Mouse (Mus musculus) embryonic facial prominence, embryonic 14.5 days (tissue): ENCODE results near the gene Cdh15. TPM values are rescaled to one million over a fixed set of nuclear protein-coding genes. Genes with fewer than 3 reads are reported as not detected.
A peak's percentile ranks its signal among the peaks of the same experiment; 100 is the strongest.

Source experiments
- ATAC-seq: fragments of 200-750 bp; cut with Nextera tagmentation; 2 replicates; pipeline ENCODE4 v1.8.0; 2017; ENCODE audit warnings: low read depth, moderate number of reproducible peaks, moderate TSS enrichment
- DNase-seq: peaks from one replicate; pipeline ENCODE4 v3.0.0-alpha.2; 2015; ENCODE audit warnings: low spot score
- H3K27ac ChIP-seq: fragments of 300-500 bp; sonication (generic); replicated peaks from 2 replicates; pipeline ENCODE4 v1.5.1; 2014; ENCODE audit warnings: low read depth, mild to moderate bottlenecking, low read length, moderate library complexity
- H3K27me3 ChIP-seq: fragments of 300-500 bp; sonication (generic); replicated peaks from 2 replicates; pipeline ENCODE4 v1.6.1; 2014; ENCODE audit warnings: low read length; ENCODE audit not compliant: control insufficient read depth, insufficient read depth
- H3K36me3 ChIP-seq: fragments of 300-500 bp; sonication (generic); 2 replicates; pipeline ENCODE4 v1.6.1; 2014; ENCODE audit warnings: low read length, mixed read lengths; ENCODE audit not compliant: control insufficient read depth, insufficient read depth
- H3K4me1 ChIP-seq: fragments of 300-500 bp; sonication (generic); 2 replicates; pipeline ENCODE4 v1.6.1; 2014; ENCODE audit warnings: antibody characterized with exemption, low read length; ENCODE audit not compliant: control insufficient read depth, insufficient read depth
- H3K4me2 ChIP-seq: fragments of 300-500 bp; sonication (generic); 2 replicates; pipeline ENCODE4 v1.6.1; 2014; ENCODE audit warnings: low read depth, mild to moderate bottlenecking, low read length, moderate library complexity, mixed read lengths
- H3K4me3 ChIP-seq: fragments of 300-500 bp; sonication (generic); 2 replicates; pipeline ENCODE4 v1.5.1; 2014; ENCODE audit warnings: low read depth, mild to moderate bottlenecking, low read length
- H3K9ac ChIP-seq: fragments of 300-500 bp; sonication (generic); 2 replicates; pipeline ENCODE4 v1.6.1; 2014; ENCODE audit warnings: low read depth, mild to moderate bottlenecking, low read length, moderate library complexity, mixed read lengths
- H3K9me3 ChIP-seq: fragments of 300-500 bp; sonication (generic); 2 replicates; pipeline ENCODE4 v1.6.1; 2016; ENCODE audit warnings: low read length; ENCODE audit not compliant: control insufficient read depth
- WGBS: fragments of 180-500 bp; shearing (Covaris S2); extraction: QIAGEN DNeasy Blood & Tissue Kit; methylation state at CpG from one replicate; pipeline ENCODE4 v1.1.7; 2014; 5-methylcytosine and 5-hydroxymethylcytosine counted together
- polyA plus RNA-seq: library from polyadenylated mRNA; unstranded; fragments of >200 nt; fragmentation: Nextera tagmentation; extraction: Ambion mirVana; gene quantifications from 2 replicates; pipeline ENCODE4 v1.2.1, GENCODE M21; 2014

Gene Cdh15
- polyA plus RNA-seq, 1 experiment from 2014 or later = 34.5 TPM

DNA sequence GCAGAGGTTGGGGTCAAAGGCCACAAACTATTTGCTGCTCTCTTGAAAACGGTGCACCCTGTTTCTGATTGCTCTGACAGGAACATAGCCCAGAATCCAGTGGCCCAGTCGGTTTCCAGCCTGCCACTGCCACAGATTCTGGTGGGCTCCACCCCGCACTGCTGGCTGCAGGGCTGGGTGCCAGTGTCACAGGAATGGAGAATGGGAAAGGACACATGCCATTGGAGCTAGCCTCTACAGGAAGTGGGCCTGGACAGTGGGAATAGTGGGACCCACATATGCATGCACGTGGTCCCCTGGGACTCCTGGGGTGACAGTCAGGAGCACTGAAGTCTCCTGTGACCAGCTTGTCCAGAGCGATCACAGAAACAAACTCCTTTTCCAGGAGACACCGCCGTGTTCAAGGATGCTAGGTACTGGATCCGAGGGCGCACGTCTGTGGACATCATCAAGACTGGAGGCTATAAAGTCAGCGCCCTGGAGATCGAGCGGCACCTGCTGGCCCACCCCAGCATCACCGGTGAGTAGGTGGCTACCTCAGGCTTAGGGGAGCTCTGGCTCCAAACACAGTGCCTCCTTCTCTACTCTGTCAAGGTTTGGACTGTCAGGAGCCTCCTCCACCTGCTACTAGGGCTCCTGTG is 35.0 kb upstream of the Cdh15 start:
- ATAC-seq (no peak), DNase-seq (no peak)
- 71% methylated on average over 13 of the region's 14 CpGs for WGBS
- Histone ChIP-seq H3K27ac (no peak overlapping the region), H3K4me3 (no peak overlapping the region), H3K36me3 (peaks cover 14% of the 10 kb centered on the region; the same call in 1 of the 2 replicates), H3K9me3 (no peaks in the 10 kb centered on the region), H3K4me1 (no peaks in the 10 kb centered on the region), H3K9ac (no peak overlapping the region), H3K4me2 (no peak overlapping the region), H3K27me3 (no peaks in the 10 kb centered on the region)

DNA sequence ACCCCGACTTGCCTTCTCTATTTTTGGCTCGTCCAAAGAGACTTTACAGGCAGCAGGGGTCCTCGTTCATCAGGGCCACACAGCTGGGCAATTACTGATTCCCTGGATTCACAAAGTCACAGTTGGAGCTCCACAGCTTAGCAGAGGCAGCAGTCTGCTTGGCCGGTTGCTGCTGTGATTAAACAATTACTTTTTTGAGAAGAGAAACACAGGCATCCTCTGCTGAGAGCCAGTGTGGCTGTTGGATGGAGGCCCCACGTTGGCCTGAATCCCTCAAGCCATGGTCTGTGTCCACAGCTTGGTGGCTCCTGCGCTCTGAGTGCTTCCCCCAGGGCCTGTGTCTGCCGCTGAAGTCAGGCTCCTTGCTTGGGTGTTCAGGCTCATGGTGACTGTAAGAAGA is 33.2 kb upstream of the Cdh15 start:
- WGBS = 29% methylated on average over 7 of the region's 7 CpGs
- H3K4me3 ChIP-seq = no peak overlapping the region
- no peaks in the 10 kb centered on the region for H3K9me3 ChIP-seq
- ATAC-seq (no peak), DNase-seq (no peak)
- no peaks in the 10 kb centered on the region for H3K27me3 ChIP-seq
- no peak overlapping the region for H3K4me2 ChIP-seq
- no peak overlapping the region for H3K27ac ChIP-seq
- peaks cover 14% of the 10 kb centered on the region; the same call in 1 of the 2 replicates for H3K36me3 ChIP-seq
- H3K9ac ChIP-seq = no peak overlapping the region; the same call in 1 of the 2 replicates
- no peaks in the 10 kb centered on the region for H3K4me1 ChIP-seq

DNA sequence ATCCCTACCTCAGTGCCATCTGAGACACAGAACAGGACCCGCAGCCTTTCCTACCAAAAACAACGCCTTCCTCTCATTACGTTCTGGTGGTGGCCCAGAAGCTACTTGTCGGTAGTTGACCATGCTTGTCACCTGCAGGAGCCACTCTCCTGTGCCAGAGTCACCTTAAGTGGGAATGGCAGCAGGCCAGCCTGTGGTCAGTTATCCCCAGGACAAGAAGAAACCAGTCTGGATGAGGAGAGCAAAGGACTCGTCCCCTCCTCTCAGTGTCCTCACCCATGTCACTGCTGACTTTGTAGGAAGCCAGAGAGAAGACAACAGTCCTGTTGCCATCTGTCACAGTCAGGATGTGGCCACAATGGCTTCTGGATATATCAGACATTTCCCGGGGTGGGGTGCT is 30.8 kb upstream of the Cdh15 start:
- H3K9ac ChIP-seq = no peak overlapping the region
- H3K9me3 ChIP-seq = no peaks in the 10 kb centered on the region
- no peaks in the 10 kb centered on the region for H3K4me1 ChIP-seq
- H3K4me3 ChIP-seq = no peak overlapping the region
- peaks cover 14% of the 10 kb centered on the region; the same call in 1 of the 2 replicates for H3K36me3 ChIP-seq
- DNase-seq = no peak
- H3K4me2 ChIP-seq = no peak overlapping the region
- no peaks in the 10 kb centered on the region for H3K27me3 ChIP-seq
- WGBS = 92% methylated on average over 6 of the region's 6 CpGs
- no peak for ATAC-seq
- H3K27ac ChIP-seq = no peak overlapping the region

DNA sequence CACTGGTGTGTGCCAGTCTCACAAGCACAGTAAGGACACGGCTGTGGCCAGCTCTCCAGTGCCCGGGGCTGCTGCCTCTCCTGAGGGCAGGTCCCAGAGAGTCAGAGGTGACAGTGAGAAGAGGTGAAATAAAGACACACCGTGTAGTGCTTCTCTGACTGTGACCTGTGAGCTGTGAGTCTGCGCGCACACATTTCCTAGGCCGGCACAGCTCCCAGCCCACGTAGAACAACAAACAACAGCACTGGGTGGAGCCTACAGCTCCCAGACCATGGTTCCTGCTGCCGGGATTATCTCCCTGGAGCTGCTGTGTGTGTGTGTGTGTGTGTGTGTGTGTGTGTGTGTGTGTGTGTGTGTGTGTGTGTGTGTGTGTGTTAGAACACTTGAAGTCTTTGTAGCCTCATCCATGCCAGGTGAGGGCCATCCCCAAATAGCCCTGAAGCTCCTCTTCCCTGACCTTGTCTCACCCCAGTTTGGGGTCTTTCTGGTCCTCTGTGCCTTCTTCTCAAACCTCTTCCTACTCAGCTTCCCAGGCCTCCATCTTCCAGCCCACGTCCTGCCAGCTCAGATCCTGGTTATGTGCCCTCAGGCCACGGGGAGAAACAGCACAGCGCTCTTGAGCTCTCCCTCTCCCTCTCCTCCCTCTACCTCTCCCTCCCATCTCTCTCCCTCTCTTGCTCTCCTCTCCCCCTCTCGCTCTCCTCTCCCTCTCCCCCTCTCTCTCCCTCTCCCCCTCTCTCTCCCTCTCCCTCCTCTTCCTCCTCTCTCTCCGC is 29.9 kb upstream of the Cdh15 start:
- DNase-seq (no peak), ATAC-seq (no peak)
- H3K27me3 ChIP-seq = no peaks in the 10 kb centered on the region
- no peak overlapping the region for H3K4me2 ChIP-seq
- no peak overlapping the region for H3K27ac ChIP-seq
- no peak overlapping the region for H3K4me3 ChIP-seq
- no peak overlapping the region for H3K9ac ChIP-seq
- WGBS = 31% methylated on average over 12 of the region's 13 CpGs
- H3K9me3 ChIP-seq = no peaks in the 10 kb centered on the region
- H3K36me3 ChIP-seq = peaks cover 12% of the 10 kb centered on the region; the same call in 1 of the 2 replicates
- no peaks in the 10 kb centered on the region for H3K4me1 ChIP-seq

DNA sequence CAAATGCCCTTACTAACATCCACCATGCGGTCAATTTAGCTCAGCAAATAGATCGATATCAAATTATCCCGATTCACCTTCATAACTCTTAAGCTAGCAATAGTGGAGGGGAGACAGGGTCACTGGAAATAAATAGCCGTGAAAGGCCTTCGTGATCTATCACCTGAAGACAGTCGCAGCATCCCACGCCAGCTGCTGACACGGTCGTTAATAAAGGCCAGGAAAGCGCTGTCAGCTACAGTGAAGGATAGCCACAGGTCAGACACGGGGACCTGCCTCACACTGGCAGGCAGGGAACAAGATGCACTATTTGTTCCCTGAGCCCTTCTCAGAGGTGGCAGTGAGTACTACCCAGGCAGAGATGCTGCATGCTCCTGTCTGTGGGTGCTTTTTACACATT is 28.0 kb upstream of the Cdh15 start:
- H3K27me3 ChIP-seq = no peaks in the 10 kb centered on the region
- ATAC-seq (no peak), DNase-seq (no peak)
- H3K4me2 ChIP-seq = no peak overlapping the region
- 76% methylated on average over 11 of the region's 11 CpGs for WGBS
- 0 out of 2 replicates have a peak, but pooled peaks cover 4% of the 10 kb centered on the region for H3K36me3 ChIP-seq
- no peak overlapping the region for H3K27ac ChIP-seq
- H3K4me3 ChIP-seq = no peak overlapping the region
- no peak overlapping the region for H3K9ac ChIP-seq
- H3K9me3 ChIP-seq = no peaks in the 10 kb centered on the region
- H3K4me1 ChIP-seq = no peaks in the 10 kb centered on the region

DNA sequence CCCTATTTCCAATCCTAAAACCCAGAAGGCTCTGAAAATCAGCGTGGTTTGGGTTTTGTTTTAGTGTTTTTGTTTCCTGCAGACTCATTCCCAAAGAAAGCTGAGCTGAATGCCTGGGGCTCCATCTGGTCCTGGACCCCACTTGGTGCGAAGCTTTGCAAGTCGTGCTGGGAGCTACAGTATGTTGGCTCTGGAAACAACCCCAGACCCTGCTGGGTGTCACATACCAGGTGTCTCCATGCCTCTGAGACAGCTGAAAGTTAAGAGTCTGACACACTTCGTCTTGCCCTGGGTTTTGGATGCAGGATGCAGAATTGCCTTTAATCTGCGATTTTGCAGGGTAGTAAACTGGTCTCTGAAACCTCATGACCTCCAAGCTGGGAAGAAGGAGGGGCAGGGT is 23.2 kb upstream of the Cdh15 start:
- Histone ChIP-seq H3K9me3 (no peaks in the 10 kb centered on the region), H3K4me2 (no peak overlapping the region), H3K9ac (no peak overlapping the region), H3K27me3 (no peaks in the 10 kb centered on the region), H3K27ac (no peak overlapping the region), H3K4me3 (no peak overlapping the region), H3K36me3 (no peaks in the 10 kb centered on the region), H3K4me1 (no peaks in the 10 kb centered on the region)
- DNase-seq = peak; percentile 22
- WGBS = 17% methylated on average over 5 of the region's 5 CpGs
- ATAC-seq = no peak

DNA sequence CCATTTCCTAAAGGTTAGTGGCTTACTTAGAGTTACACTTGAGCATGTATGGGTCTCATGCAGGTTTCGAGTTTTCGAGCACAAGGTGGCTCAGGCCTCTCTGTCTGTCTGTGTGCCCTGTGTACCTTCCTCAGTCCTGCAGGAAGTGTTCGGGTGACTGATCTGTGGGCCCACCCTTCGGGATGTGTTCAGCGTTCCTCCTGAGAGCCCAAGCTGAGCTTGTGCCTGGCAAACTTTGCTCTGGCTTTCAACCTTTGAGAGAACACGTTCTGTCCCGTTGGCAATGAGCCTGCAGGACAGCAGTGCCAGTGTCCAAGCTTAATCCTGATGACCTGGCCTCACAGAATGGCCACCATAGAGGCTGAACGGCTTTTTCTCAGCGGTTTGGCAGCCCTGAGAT is 22.8 kb upstream of the Cdh15 start:
- DNase-seq = no peak
- H3K27ac ChIP-seq = no peak overlapping the region
- no peaks in the 10 kb centered on the region for H3K36me3 ChIP-seq
- no peak overlapping the region for H3K9ac ChIP-seq
- H3K4me2 ChIP-seq = no peak overlapping the region
- no peaks in the 10 kb centered on the region for H3K9me3 ChIP-seq
- WGBS = 73% methylated on average over 9 of the region's 9 CpGs
- no peaks in the 10 kb centered on the region for H3K4me1 ChIP-seq
- no peaks in the 10 kb centered on the region for H3K27me3 ChIP-seq
- ATAC-seq = no peak
- H3K4me3 ChIP-seq = no peak overlapping the region

DNA sequence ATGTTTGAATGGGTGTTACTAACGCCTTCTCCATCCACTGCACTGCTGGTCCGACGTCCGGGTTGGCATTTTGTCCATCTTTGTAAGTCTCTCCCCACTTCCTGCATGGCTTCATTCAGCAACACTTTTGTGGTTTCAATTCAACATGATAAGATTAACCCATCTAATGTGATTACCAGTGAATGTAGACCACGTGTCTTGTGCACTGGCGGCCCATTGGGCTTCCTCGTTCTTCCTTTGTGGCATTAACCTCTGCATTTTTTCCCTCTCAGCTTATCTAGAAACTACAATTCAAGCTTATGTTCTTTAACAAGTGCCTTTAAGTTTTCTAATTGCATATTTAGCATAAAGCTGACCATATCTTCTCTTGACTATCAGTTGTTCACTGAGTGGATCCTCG is 22.4 kb upstream of the Cdh15 start:
- Histone ChIP-seq H3K9ac (no peak overlapping the region), H3K36me3 (no peaks in the 10 kb centered on the region), H3K4me1 (no peaks in the 10 kb centered on the region), H3K27ac (no peak overlapping the region), H3K4me2 (no peak overlapping the region), H3K27me3 (no peaks in the 10 kb centered on the region), H3K9me3 (no peaks in the 10 kb centered on the region), H3K4me3 (no peak overlapping the region)
- ATAC-seq (no peak), DNase-seq (no peak)
- WGBS = 76% methylated on average over 8 of the region's 8 CpGs

DNA sequence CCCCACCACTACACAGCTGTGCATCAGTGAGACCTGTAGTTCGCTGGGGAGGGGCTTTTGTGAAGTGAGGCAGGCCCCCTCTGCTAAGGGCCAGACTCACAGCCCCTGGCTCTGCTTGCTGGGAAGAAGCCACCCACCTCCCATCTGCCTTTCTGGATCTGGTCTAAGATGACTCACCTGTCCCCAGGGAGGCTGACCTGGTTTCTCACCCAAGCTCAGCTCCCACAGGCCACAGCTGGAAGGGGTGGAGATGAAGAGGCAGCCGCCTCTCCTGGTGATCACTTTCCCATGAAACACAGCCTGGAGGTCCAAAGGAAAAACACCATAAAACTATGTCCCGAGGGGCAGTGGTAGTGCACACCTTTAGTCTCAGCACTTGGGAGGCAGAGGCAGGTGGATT is 18.4 kb upstream of the Cdh15 start:
- Histone ChIP-seq H3K4me1 (no peaks in the 10 kb centered on the region), H3K27ac (no peak overlapping the region), H3K4me2 (no peak overlapping the region), H3K9me3 (no peaks in the 10 kb centered on the region), H3K27me3 (no peaks in the 10 kb centered on the region), H3K36me3 (no peaks in the 10 kb centered on the region), H3K9ac (no peak overlapping the region), H3K4me3 (no peak overlapping the region)
- 84% methylated on average over 3 of the region's 3 CpGs for WGBS
- DNase-seq = no peak
- ATAC-seq = no peak
